Mouse (Mus musculus): Measurements from ENCODE around the gene Thada.

GRCm38 (mm10) chr17:84502341-84502740 lies 36.3 kb upstream of the Thada start:
- TF ChIP-seq CTCF (IDR thresholded peaks at IDR 0.05; ENCODE audit: control insufficient read depth, insufficient read depth, low read length) (no peak), POLR2A (IDR thresholded peaks at IDR 0.05; ENCODE audit: borderline replicate concordance, control insufficient read depth, low read depth, low read length) (no peak)

Data from bone marrow, adult 2 months (tissue).